Mouse (Mus musculus): ENCODE results near the gene Dph7. TPM values are rescaled to one million over a fixed set of nuclear protein-coding genes. Genes with fewer than 3 reads are reported as not detected.

Dph7 gene
- polyA plus RNA-seq, 1 experiment, result not detected

DNA sequence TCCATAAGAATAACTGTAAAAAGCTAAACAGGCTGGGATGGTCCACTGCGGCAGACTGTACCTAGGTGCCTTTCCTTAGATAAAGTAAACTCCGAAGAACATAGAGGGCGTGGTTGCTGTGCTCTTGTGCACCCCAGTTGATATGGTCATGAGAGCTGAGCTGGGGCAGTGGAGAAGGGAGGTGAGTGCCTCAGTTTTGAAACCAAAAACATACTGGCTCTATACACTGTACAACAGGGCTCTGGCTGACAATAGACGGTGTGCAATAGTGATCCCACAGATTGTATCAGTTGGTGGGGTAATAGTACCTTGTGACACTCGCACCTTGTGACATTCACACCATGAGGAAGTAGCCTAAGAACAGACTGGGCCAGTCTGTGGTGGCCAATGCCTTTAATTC is 14.8 kb downstream of the Dph7 start:
- peaks cover 3% of the 10 kb centered on the region; the same call in 1 of the 2 replicates for H3K4me1 ChIP-seq (ENCODE audit: control insufficient read depth, insufficient read depth, low read length)
- WGBS, result 95% methylated on average over 5 of the region's 5 CpGs
- no peak for TF ChIP-seq CTCF (IDR thresholded peaks at IDR 0.05; ENCODE audit: insufficient read depth, low read depth, low read length)
- TF ChIP-seq POLR2A (IDR thresholded peaks at IDR 0.05; ENCODE audit: insufficient read depth, low read depth, low read length), result no peak
- H3K27ac ChIP-seq (ENCODE audit: insufficient read depth, low read depth, low read length), result no peak overlapping the region
- H3K4me3 ChIP-seq (ENCODE audit: insufficient read depth, low read depth, low read length), result no peak overlapping the region

DNA sequence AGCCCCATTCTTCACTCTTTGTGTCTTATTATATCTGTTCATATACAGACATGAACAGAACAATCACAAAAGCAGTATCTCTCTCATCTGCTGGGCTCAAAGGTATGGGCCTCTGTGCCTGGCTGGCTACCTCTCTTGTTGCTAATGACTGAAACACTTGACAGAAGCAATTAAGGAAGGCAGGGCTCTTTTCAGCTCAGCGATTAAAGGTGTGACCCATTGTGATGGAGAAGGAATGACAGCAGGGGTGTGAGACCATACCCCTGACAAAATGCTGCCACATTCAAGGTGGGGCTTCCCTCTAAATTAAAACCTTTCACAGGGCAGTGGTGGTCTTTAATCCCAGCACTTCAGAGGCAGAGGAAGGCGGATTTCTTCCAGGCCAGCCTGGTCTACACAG is 25.6 kb downstream of the Dph7 start:
- TF ChIP-seq CTCF (IDR thresholded peaks at IDR 0.05; ENCODE audit: insufficient read depth, low read depth, low read length) (no peak), POLR2A (IDR thresholded peaks at IDR 0.05; ENCODE audit: insufficient read depth, low read depth, low read length) (no peak)
- WGBS, result 76% methylated on average over 2 of the region's 2 CpGs

GRCm38 (mm10) chr2:24995332-24995731 is 33.1 kb downstream of the Dph7 start:
- Histone ChIP-seq H3K4me3 (ENCODE audit: insufficient read depth, low read depth, low read length) (no peak overlapping the region), H3K4me1 (ENCODE audit: control insufficient read depth, insufficient read depth, low read length) (no peaks in the 10 kb centered on the region), H3K27ac (ENCODE audit: insufficient read depth, low read depth, low read length) (no peak overlapping the region)
- no peak for TF ChIP-seq CTCF (IDR thresholded peaks at IDR 0.05; ENCODE audit: insufficient read depth, low read depth, low read length)
- TF ChIP-seq POLR2A (IDR thresholded peaks at IDR 0.05; ENCODE audit: insufficient read depth, low read depth, low read length), result no peak
- 68% methylated on average over 6 of the region's 6 CpGs for WGBS

More for the DNA sequence above, 25.6 kb downstream of the Dph7 start:
- H3K27ac ChIP-seq (ENCODE audit: insufficient read depth, low read depth, low read length), result no peak overlapping the region
- H3K4me1 ChIP-seq (ENCODE audit: control insufficient read depth, insufficient read depth, low read length), result no peaks in the 10 kb centered on the region
- no peak overlapping the region for H3K4me3 ChIP-seq (ENCODE audit: insufficient read depth, low read depth, low read length)

GRCm38 (mm10) chr2:24996471-24996870 is 34.3 kb downstream of the Dph7 start:
- Histone ChIP-seq H3K4me1 (ENCODE audit: control insufficient read depth, insufficient read depth, low read length) (no peaks in the 10 kb centered on the region), H3K4me3 (ENCODE audit: insufficient read depth, low read depth, low read length) (no peak overlapping the region), H3K27ac (ENCODE audit: insufficient read depth, low read depth, low read length) (no peak overlapping the region)
- WGBS, result 96% methylated on average over 2 of the region's 2 CpGs
- TF ChIP-seq POLR2A (IDR thresholded peaks at IDR 0.05; ENCODE audit: insufficient read depth, low read depth, low read length) (no peak), CTCF (IDR thresholded peaks at IDR 0.05; ENCODE audit: insufficient read depth, low read depth, low read length) (no peak)

- 37% methylated on average over 3 of the region's 3 CpGs for WGBS
- Histone ChIP-seq H3K27ac (ENCODE audit: insufficient read depth, low read depth, low read length) (no peak overlapping the region), H3K4me3 (ENCODE audit: insufficient read depth, low read depth, low read length) (no peak overlapping the region), H3K4me1 (ENCODE audit: control insufficient read depth, insufficient read depth, low read length) (no peaks in the 10 kb centered on the region)
- TF ChIP-seq POLR2A (IDR thresholded peaks at IDR 0.05; ENCODE audit: insufficient read depth, low read depth, low read length), result no peak
- TF ChIP-seq CTCF (IDR thresholded peaks at IDR 0.05; ENCODE audit: insufficient read depth, low read depth, low read length), result no peak
Observed at GRCm38 (mm10) chr2:25000544-25001235, 38.5 kb downstream of the Dph7 start.

GRCm38 (mm10) chr2:25003946-25004786 is 42.0 kb downstream of the Dph7 start:
- no peaks in the 10 kb centered on the region for H3K4me1 ChIP-seq (ENCODE audit: control insufficient read depth, insufficient read depth, low read length)
- no peak overlapping the region for H3K4me3 ChIP-seq (ENCODE audit: insufficient read depth, low read depth, low read length)
- no peak overlapping the region for H3K27ac ChIP-seq (ENCODE audit: insufficient read depth, low read depth, low read length)
- WGBS, result 42% methylated on average over 9 of the region's 9 CpGs
- no peak for TF ChIP-seq POLR2A (IDR thresholded peaks at IDR 0.05; ENCODE audit: insufficient read depth, low read depth, low read length)
- TF ChIP-seq CTCF (IDR thresholded peaks at IDR 0.05; ENCODE audit: insufficient read depth, low read depth, low read length), result no peak

- Histone ChIP-seq H3K4me3 (ENCODE audit: insufficient read depth, low read depth, low read length) (no peak overlapping the region), H3K4me1 (ENCODE audit: control insufficient read depth, insufficient read depth, low read length) (no peaks in the 10 kb centered on the region), H3K27ac (ENCODE audit: insufficient read depth, low read depth, low read length) (no peak overlapping the region)
- no peak for TF ChIP-seq POLR2A (IDR thresholded peaks at IDR 0.05; ENCODE audit: insufficient read depth, low read depth, low read length)
- TF ChIP-seq CTCF (IDR thresholded peaks at IDR 0.05; ENCODE audit: insufficient read depth, low read depth, low read length), result no peak
- WGBS, result 98% methylated on average over 1 of the region's 1 CpGs
Observed at GRCm38 (mm10) chr2:25006767-25007166, 44.6 kb downstream of the Dph7 start.

DNA sequence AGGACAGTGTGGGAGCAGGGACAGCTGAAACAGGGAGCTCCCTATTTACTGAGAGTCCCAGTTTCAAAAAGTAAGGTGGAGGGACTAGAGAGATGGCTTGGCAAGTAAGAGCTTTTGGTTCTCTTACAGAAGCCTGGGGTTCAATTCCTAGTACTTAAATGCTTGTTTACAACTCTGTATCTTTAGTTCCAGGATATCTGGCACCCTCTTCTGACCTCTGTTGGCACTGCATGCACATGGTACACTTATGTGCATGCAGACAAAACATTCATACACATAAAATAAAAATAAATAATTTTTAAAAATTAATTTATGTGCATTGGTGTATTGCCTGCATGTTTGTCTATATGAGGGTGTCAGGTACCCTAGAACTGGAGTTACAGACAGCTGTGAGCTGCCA is 46.0 kb downstream of the Dph7 start:
- Histone ChIP-seq H3K4me3 (ENCODE audit: insufficient read depth, low read depth, low read length) (no peak overlapping the region), H3K4me1 (ENCODE audit: control insufficient read depth, insufficient read depth, low read length) (no peaks in the 10 kb centered on the region), H3K27ac (ENCODE audit: insufficient read depth, low read depth, low read length) (no peak overlapping the region)
- TF ChIP-seq POLR2A (IDR thresholded peaks at IDR 0.05; ENCODE audit: insufficient read depth, low read depth, low read length) (no peak), CTCF (IDR thresholded peaks at IDR 0.05; ENCODE audit: insufficient read depth, low read depth, low read length) (no peak)

Other genes starting within 250 kb of the Dph7 start
- not detected in 2 replicates for gene Cacna1b, start 199.2 kb upstream of the Dph7 start, polyA plus RNA-seq (2012; ENCODE audit: insufficient read depth, insufficient read length, low replicate concordance, missing spikeins)
- gene Ehmt1, start 42.8 kb upstream of the Dph7 start, polyA plus RNA-seq (2012; ENCODE audit: insufficient read depth, insufficient read length, low replicate concordance, missing spikeins), result 294 TPM in 1 of 2 replicates, not detected in the other
- gene Arrdc1, start 27.1 kb upstream of the Dph7 start, polyA plus RNA-seq (2012; ENCODE audit: insufficient read depth, insufficient read length, low replicate concordance, missing spikeins), result not detected in 2 replicates
- not detected in 2 replicates for gene Zmynd19, start 12.6 kb upstream of the Dph7 start, polyA plus RNA-seq (2012; ENCODE audit: insufficient read depth, insufficient read length, low replicate concordance, missing spikeins)
- not detected in 2 replicates for gene Mrpl41, start 12.7 kb downstream of the Dph7 start, polyA plus RNA-seq (2012; ENCODE audit: insufficient read depth, insufficient read length, low replicate concordance, missing spikeins)
- not detected in 2 replicates for gene Pnpla7, start 13.6 kb downstream of the Dph7 start, polyA plus RNA-seq (2012; ENCODE audit: insufficient read depth, insufficient read length, low replicate concordance, missing spikeins)
- not detected in 2 replicates for gene Nsmf, start 92.0 kb downstream of the Dph7 start, polyA plus RNA-seq (2012; ENCODE audit: insufficient read depth, insufficient read length, low replicate concordance, missing spikeins)
- not detected in 2 replicates for gene Entpd8, start 117.9 kb downstream of the Dph7 start, polyA plus RNA-seq (2012; ENCODE audit: insufficient read depth, insufficient read length, low replicate concordance, missing spikeins)
- gene Noxa1, start 132.7 kb downstream of the Dph7 start, polyA plus RNA-seq (2012; ENCODE audit: insufficient read depth, insufficient read length, low replicate concordance, missing spikeins), result not detected in 2 replicates
- not detected in 2 replicates for gene Nrarp, start 218.4 kb downstream of the Dph7 start, polyA plus RNA-seq (2012; ENCODE audit: insufficient read depth, insufficient read length, low replicate concordance, missing spikeins)
- gene Tor4a, start 234.5 kb downstream of the Dph7 start, polyA plus RNA-seq (2012; ENCODE audit: insufficient read depth, insufficient read length, low replicate concordance, missing spikeins), result not detected in 2 replicates
- not detected in 2 replicates for gene Nelfb, start 249.1 kb downstream of the Dph7 start, polyA plus RNA-seq (2012; ENCODE audit: insufficient read depth, insufficient read length, low replicate concordance, missing spikeins)